Mouse (Mus musculus) stomach, postnatal 0 days (tissue): ENCODE data around the gene 9430015G10Rik.

Source experiments
- CTCF ChIP-seq: IDR thresholded peaks from 2 replicates; pipeline ENCODE4 v1.5.1; 2016; ENCODE audit warnings: antibody characterized with exemption, low read depth, mild to moderate bottlenecking, moderate library complexity
- EP300 ChIP-seq: optimal IDR thresholded peaks from 2 replicates; pipeline ENCODE3; 2016; ENCODE audit warnings: antibody characterized with exemption

DNA sequence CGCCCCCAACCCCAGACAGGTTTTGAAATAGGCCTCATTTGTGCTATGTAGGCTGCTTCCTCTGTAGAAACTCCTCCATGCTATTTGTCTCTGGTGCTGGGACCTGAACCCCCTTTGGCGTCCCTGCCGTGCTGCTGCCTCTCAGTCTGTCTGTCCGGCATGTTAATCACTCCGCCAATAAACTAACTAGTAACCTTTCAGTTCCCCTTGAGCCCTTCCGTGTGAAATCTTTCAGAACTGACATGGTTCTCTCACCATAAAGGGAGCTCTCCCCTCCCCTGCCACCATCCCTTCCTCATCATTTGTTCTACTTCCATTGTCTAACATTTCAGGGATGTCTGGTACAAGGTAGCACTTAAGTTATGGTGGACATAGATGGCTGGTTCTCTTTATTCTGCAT is 10.4 kb upstream of the 9430015G10Rik start:
- TF ChIP-seq CTCF (no peak), EP300 (no peak)
